Mouse (Mus musculus) CH12.LX (cell line): ENCODE results near the gene Pgls.

Experiments
- CTCF ChIP-seq, 2 experiments: IDR thresholded peaks in 1 of 2; conservative IDR thresholded peaks in 1 of 2; 2 replicates each; pipeline ENCODE4 v1.5.1; 2011 to 2012; ENCODE audit warnings: low read depth in 2 of 2, low read length in 2 of 2, improper control_type of control experiment in 1 of 2, inconsistent platforms in 1 of 2, mild to moderate bottlenecking in 1 of 2, moderate library complexity in 1 of 2
- GABPA ChIP-seq: IDR thresholded peaks from 2 replicates; pipeline ENCODE4 v1.6.1; 2012; ENCODE audit warnings: low read depth, low read length, improper control_type of control experiment, inconsistent platforms; ENCODE audit not compliant: insufficient replicate concordance
- JUND ChIP-seq: conservative IDR thresholded peaks from 2 replicates; pipeline ENCODE4 v1.6.1; 2011; ENCODE audit warnings: low read depth, low read length, improper control_type of control experiment
- KAT2A ChIP-seq: IDR thresholded peaks from 2 replicates; pipeline ENCODE4 v1.6.1; 2012; ENCODE audit warnings: low read length, improper control_type of control experiment, inconsistent platforms; ENCODE audit not compliant: insufficient replicate concordance
- MAFK ChIP-seq: IDR thresholded peaks from 2 replicates; pipeline ENCODE4 v1.6.1; 2011; ENCODE audit warnings: low read length, improper control_type of control experiment; ENCODE audit not compliant: insufficient replicate concordance
- MAX ChIP-seq: IDR thresholded peaks from 2 replicates; pipeline ENCODE4 v1.6.1; 2011; ENCODE audit warnings: low read length, improper control_type of control experiment
- NELFE ChIP-seq: IDR thresholded peaks from 2 replicates; pipeline ENCODE4 v1.6.1; 2011; ENCODE audit warnings: low read depth, low read length, improper control_type of control experiment
- NRF1 ChIP-seq: IDR thresholded peaks from 2 replicates; pipeline ENCODE4 v1.6.1; 2014; ENCODE audit warnings: low read depth, mild to moderate bottlenecking, inconsistent platforms, low read length, improper control_type of control experiment, moderate library complexity
- POLR2A ChIP-seq: IDR thresholded peaks from 2 replicates; pipeline ENCODE4 v1.6.1; 2011; ENCODE audit warnings: low read depth, mild to moderate bottlenecking, improper control_type of control experiment, low read length
- RCOR1 ChIP-seq: conservative IDR thresholded peaks from 2 replicates; pipeline ENCODE4 v1.6.1; 2012; ENCODE audit warnings: low read depth, mild to moderate bottlenecking, inconsistent platforms, low read length, improper control_type of control experiment
- USF1 ChIP-seq: IDR thresholded peaks from 2 replicates; pipeline ENCODE4 v1.6.1; 2014; ENCODE audit warnings: low read depth, mild to moderate bottlenecking, inconsistent platforms, low read length, improper control_type of control experiment
- USF2 ChIP-seq: conservative IDR thresholded peaks from 2 replicates; pipeline ENCODE4 v1.6.1; 2011; ENCODE audit warnings: low read depth, low read length, improper control_type of control experiment

- no peak for TF ChIP-seq POLR2A
- TF ChIP-seq KAT2A = no peak
- no peak for TF ChIP-seq RCOR1
- no peak for TF ChIP-seq MAFK
- TF ChIP-seq NELFE = no peak
- TF ChIP-seq CTCF (conservative IDR thresholded peaks at IDR 0.05 in 1 of 2, IDR thresholded peaks at IDR 0.05 in 1 of 2; ENCODE audit: low read depth in 2 of 2, low read length in 2 of 2) = no peak
- no peak for TF ChIP-seq USF1
- no peak for TF ChIP-seq JUND
- TF ChIP-seq MAX = no peak
- TF ChIP-seq USF2 = no peak
- TF ChIP-seq GABPA = no peak
- TF ChIP-seq NRF1 = no peak
These were observed 11.8 kb upstream of the Pgls start for GRCm38 (mm10) chr8:71580201-71580600.
